Mouse (Mus musculus): ENCODE results near the gene Sms.

Sms gene

GRCm38 (mm10) chrX:157491944-157492726, at the start of gene Sms:
Sms (minus strand) TSS chrX:157492287.
- peak; percentile 24 for DNase-seq (ENCODE audit: low spot score)

GRCm38 (mm10) chrX:157506400-157506799, 14.3 kb upstream of the Sms start:
- DNase-seq (ENCODE audit: low spot score), result no peak

GRCm38 (mm10) chrX:157504506-157504905, 12.4 kb upstream of the Sms start:
- no peak for DNase-seq (ENCODE audit: low spot score)

- DNase-seq (ENCODE audit: low spot score), result no peak
Measured at GRCm38 (mm10) chrX:157501871-157502270, 9.8 kb upstream of the Sms start.

GRCm38 (mm10) chrX:157500004-157500403, 7.9 kb upstream of the Sms start:
- DNase-seq (ENCODE audit: low spot score), result no peak

- no peak for DNase-seq (ENCODE audit: low spot score)
Measured at GRCm38 (mm10) chrX:157493159-157493558, 1.1 kb upstream of the Sms start.

- DNase-seq (ENCODE audit: low spot score), result peak; percentile 6
Measured at GRCm38 (mm10) chrX:157491145-157491935, 747 bp downstream of the Sms start.

- no peak for DNase-seq (ENCODE audit: low spot score)
Measured at GRCm38 (mm10) chrX:157490769-157491144, 1.3 kb downstream of the Sms start.

- DNase-seq (ENCODE audit: low spot score), result no peak
Measured at GRCm38 (mm10) chrX:157489871-157490721, 2.0 kb downstream of the Sms start.

- no peak for DNase-seq (ENCODE audit: low spot score)
Measured at GRCm38 (mm10) chrX:157488831-157489230, 3.3 kb downstream of the Sms start.

GRCm38 (mm10) chrX:157486765-157487164, 5.3 kb downstream of the Sms start:
- DNase-seq (ENCODE audit: low spot score), result peak; percentile 6

GRCm38 (mm10) chrX:157482842-157483241, 9.2 kb downstream of the Sms start:
- no peak for DNase-seq (ENCODE audit: low spot score)

GRCm38 (mm10) chrX:157481860-157482259, 10.2 kb downstream of the Sms start:
- no peak for DNase-seq (ENCODE audit: low spot score)

GRCm38 (mm10) chrX:157477328-157477727, 14.8 kb downstream of the Sms start:
- DNase-seq (ENCODE audit: low spot score), result no peak

- DNase-seq (ENCODE audit: low spot score), result no peak
Measured at GRCm38 (mm10) chrX:157476153-157476810, 15.8 kb downstream of the Sms start.

- no peak for DNase-seq (ENCODE audit: low spot score)
Measured at GRCm38 (mm10) chrX:157471711-157472660, 20.1 kb downstream of the Sms start.

GRCm38 (mm10) chrX:157468795-157469194, 23.3 kb downstream of the Sms start:
- DNase-seq (ENCODE audit: low spot score), result no peak

- DNase-seq (ENCODE audit: low spot score), result no peak
Measured at GRCm38 (mm10) chrX:157468055-157468454, 24.0 kb downstream of the Sms start.

GRCm38 (mm10) chrX:157465949-157466348, 26.1 kb downstream of the Sms start:
- DNase-seq (ENCODE audit: low spot score), result no peak

GRCm38 (mm10) chrX:157462716-157463115, 29.4 kb downstream of the Sms start:
- DNase-seq (ENCODE audit: low spot score), result no peak

GRCm38 (mm10) chrX:157454430-157454829, 37.7 kb downstream of the Sms start:
- peak; percentile 49 for DNase-seq (ENCODE audit: low spot score)
